Mouse (Mus musculus) small intestine, adult 10 weeks (tissue): ENCODE data around the gene Txndc8. TPM values are rescaled to one million over a fixed set of nuclear protein-coding genes. Genes with fewer than 3 reads are reported as not detected.

Experiments used
- polyA plus RNA-seq: library from polyadenylated mRNA; stranded (reverse); fragments of 350-450 nt; fragmentation: Illumina TruSeq; extraction: RNeasy Lipid Tissue Mini Kit (QIAGEN cat#74804); gene quantifications from one replicate; pipeline ENCODE4 v1.2.3, GENCODE M21; 2014; ENCODE audit warnings: low replicate concordance

Gene Txndc8
- polyA plus RNA-seq: not detected

GRCm38 (mm10) chr4:58009024-58009423 is at the start of gene Txndc8:
TSS of gene Txndc8 (minus strand) at chr4:58009124.

DNA sequence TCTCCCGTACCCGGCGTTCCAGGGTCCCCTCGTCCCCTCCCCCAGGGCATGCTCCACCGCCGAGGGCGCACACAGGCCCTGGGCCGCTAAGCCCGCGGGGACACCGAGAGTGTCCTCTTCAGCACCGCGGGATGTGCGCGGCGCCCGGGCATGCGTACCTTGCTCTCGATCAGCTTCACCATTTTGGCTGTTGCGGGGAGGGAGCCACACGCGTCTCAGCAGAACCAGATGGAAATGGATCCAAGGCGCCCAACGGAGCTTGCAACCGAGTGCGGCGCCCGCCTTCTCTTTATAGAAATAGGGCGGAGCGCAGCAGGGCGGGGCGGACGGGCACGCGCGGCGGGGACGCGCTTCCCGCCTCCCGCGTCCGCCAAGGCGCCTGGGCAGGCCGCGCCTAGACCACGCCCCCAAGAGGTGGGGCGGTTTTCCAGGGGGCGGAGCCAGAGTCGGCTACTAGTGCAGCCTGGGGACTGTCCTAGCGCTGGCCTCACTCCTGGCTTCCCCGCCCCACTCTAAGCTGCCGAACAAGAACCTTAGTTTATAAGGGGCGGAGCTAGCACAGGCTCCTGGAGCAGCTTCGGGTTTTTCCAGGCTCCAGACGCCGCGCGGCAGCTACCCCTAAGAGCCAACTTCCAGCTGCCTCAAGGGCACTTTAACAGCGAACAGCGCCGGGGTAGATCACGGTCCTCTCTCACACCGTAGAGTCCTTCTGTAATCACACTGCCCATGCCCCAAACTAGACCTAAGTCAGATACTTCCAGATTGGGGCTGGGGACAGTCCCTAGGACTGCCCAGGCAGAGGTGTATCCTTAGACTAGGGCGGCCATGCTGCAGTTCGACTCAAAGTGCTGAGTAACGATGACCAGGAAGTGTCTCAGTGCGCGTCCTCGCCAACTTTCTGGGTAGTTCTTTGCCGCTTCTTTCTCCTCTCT is 52.6 kb downstream of the Txndc8 start, which contains the start of gene Txn1:
Gene Txn1 (minus strand): TSS at position 383 of the 932 bp plus-strand sequence.

Other genes with a start within 250 kb of the Txndc8 start
- gene D630039A03Rik, start 92.8 kb downstream of the Txndc8 start, polyA plus RNA-seq: 25.1 TPM
- 2,277 TPM for gene Txn1, start 52.7 kb downstream of the Txndc8 start, polyA plus RNA-seq
- 0.45 TPM for gene Svep1, start 197.7 kb upstream of the Txndc8 start, polyA plus RNA-seq